ENCODE assay signal across 23 mouse cellular contexts in the genomic region with DNA sequence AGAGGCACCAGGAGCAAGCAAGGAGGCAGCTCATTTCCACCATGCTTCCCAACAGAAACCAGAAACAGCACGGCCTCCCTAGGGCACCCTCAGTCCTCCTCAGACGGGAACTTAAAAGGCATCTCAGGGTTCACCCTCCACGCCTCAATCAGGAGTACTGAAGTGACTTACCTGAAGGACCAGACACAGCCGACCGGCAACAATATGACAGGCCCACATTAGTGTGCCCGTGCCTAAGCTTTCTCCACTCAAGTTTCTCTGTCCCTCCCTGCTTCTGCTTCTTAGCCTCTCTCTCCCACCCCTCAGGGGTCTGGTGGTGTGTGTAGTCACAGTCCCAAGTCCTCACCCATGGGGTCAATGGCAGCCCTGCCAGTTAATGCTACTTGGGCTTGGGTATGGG. TPM values are rescaled to one million over a fixed set of nuclear protein-coding genes. Genes with fewer than 3 reads are reported as not detected.
DNase-seq lines count a peak whose midpoint lies in the region; ATAC-seq and TF ChIP-seq lines count a peak whose summit lies in the region.
"Had no signal": no experiment of that assay in that cellular context is flagged by ENCODE, and none has a peak within 500 bp of the region (broad histone marks: within the 10 kb centered on the region; RNA-seq: fewer than 3 reads in every experiment).

No protein-coding gene starts in this region.

- H3K4me1 ChIP-seq in hindbrain, embryonic 13.5 days (replicated peaks): peaks cover 43% of the 10 kb centered on the region
- H3K4me1 ChIP-seq in hindbrain, embryonic 12.5 days: peaks cover 42% of the 10 kb centered on the region
- peaks cover 37% of the 10 kb centered on the region for H3K4me1 ChIP-seq in midbrain, embryonic 11.5 days (ENCODE audit: control insufficient read depth, insufficient read depth, low read length)
- peaks cover 20% of the 10 kb centered on the region for H3K4me1 ChIP-seq in midbrain, embryonic 16.5 days (ENCODE audit: control insufficient read depth, insufficient read depth, low read length)
- H3K4me1 ChIP-seq in bone marrow, adult 2 months (ENCODE audit: control insufficient read depth, insufficient read depth, low read length): peaks cover 3% of the 10 kb centered on the region; the same call in 1 of the 2 replicates
- H3K4me1 ChIP-seq in liver, embryonic 13.5 days (replicated peaks): peaks cover 88% of the 10 kb centered on the region

- no peak overlapping the region for H3K4me3 ChIP-seq in hindbrain, embryonic 13.5 days
- H3K4me3 ChIP-seq in hindbrain, embryonic 12.5 days: no peak overlapping the region
- no peak overlapping the region for H3K4me3 ChIP-seq in midbrain, embryonic 11.5 days (ENCODE audit: low read depth, low read length)
- H3K4me3 ChIP-seq in midbrain, embryonic 16.5 days (ENCODE audit: low read depth, low read length): no peak overlapping the region
- H3K4me3 ChIP-seq in bone marrow, adult 2 months (replicated peaks; ENCODE audit: control insufficient read depth, low read depth, low read length): no peak overlapping the region
- no peak overlapping the region for H3K4me3 ChIP-seq in liver, embryonic 13.5 days (replicated peaks)
- H3K4me3 ChIP-seq: embryonic facial prominence, embryonic 15.5 days; erythroblast, embryonic 14.5 days; forebrain, embryonic 10.5 days; gastrocnemius, adult 2 months had no signal

- no peak for TF ChIP-seq CTCF in bone marrow, adult 2 months (IDR thresholded peaks at IDR 0.05; ENCODE audit: control insufficient read depth, insufficient read depth, low read length)

- no peak for ATAC-seq in hindbrain, embryonic 13.5 days (ENCODE audit: low FRiP score)
- ATAC-seq in hindbrain, embryonic 12.5 days (ENCODE audit: low FRiP score): no peak
- no peak for ATAC-seq in midbrain, embryonic 11.5 days (ENCODE audit: low FRiP score)
- ATAC-seq in midbrain, embryonic 16.5 days: no peak
- ATAC-seq in liver, embryonic 13.5 days (ENCODE audit: low read depth): no peak
- no peak for ATAC-seq in monocyte, adult 5-6 weeks (replicated peaks; ENCODE audit: insufficient number of reproducible peaks, low FRiP score, low TSS enrichment, poor library complexity, severe bottlenecking)
- ATAC-seq: activated CD4-positive, CD25-positive, alpha-beta regulatory T cell, adult 4 months; forebrain, embryonic 14.5 days; Patski had no signal

- 89% methylated on average over 6 of the region's 6 CpGs for WGBS in hindbrain, embryonic 13.5 days
- 82% methylated on average over 6 of the region's 6 CpGs for WGBS in hindbrain, embryonic 12.5 days
- 86% methylated on average over 6 of the region's 6 CpGs for WGBS in midbrain, embryonic 11.5 days
- 93% methylated on average over 6 of the region's 6 CpGs for WGBS in midbrain, embryonic 16.5 days
- WGBS in bone marrow, adult 2 months: 74% methylated on average over 6 of the region's 6 CpGs
- 86% methylated on average over 6 of the region's 6 CpGs for WGBS in liver, embryonic 13.5 days (ENCODE audit: insufficient replicate concordance)

- H3K36me3 ChIP-seq in hindbrain, embryonic 13.5 days: peaks cover 70% of the 10 kb centered on the region
- H3K36me3 ChIP-seq in hindbrain, embryonic 12.5 days: peaks cover 68% of the 10 kb centered on the region
- peaks cover 18% of the 10 kb centered on the region for H3K36me3 ChIP-seq in midbrain, embryonic 11.5 days (ENCODE audit: control insufficient read depth, insufficient read depth, low read length)
- H3K36me3 ChIP-seq in midbrain, embryonic 16.5 days (ENCODE audit: control insufficient read depth, insufficient read depth, low read length): peaks cover 25% of the 10 kb centered on the region
- H3K36me3 ChIP-seq in liver, embryonic 13.5 days: peaks cover 80% of the 10 kb centered on the region

- no peaks in the 10 kb centered on the region for H3K27me3 ChIP-seq in hindbrain, embryonic 13.5 days
- no peaks in the 10 kb centered on the region for H3K27me3 ChIP-seq in hindbrain, embryonic 12.5 days
- no peaks in the 10 kb centered on the region for H3K27me3 ChIP-seq in midbrain, embryonic 11.5 days (ENCODE audit: control insufficient read depth, insufficient read depth, low read length)
- no peaks in the 10 kb centered on the region for H3K27me3 ChIP-seq in midbrain, embryonic 16.5 days (ENCODE audit: control insufficient read depth, insufficient read depth, low read depth, low read length)
- no peaks in the 10 kb centered on the region for H3K27me3 ChIP-seq in liver, embryonic 13.5 days
- H3K27me3 ChIP-seq: CH12.LX; embryonic facial prominence, embryonic 15.5 days; Patski had no signal

- peak; percentile 81 for DNase-seq in midbrain, embryonic 11.5 days (ENCODE audit: low spot score, missing footprints)
- no peak for DNase-seq in liver, embryonic 13.5 days
- DNase-seq in right cerebral cortex, adult 2 months (ENCODE audit: low spot score in 2 of 2): no peak
- DNase-seq: adrenal gland, postnatal 14 days; cerebellum, adult 18-20 months; cerebellum, postnatal 36 days; gastrocnemius, adult 2 months; gastrocnemius, postnatal 25 days; heart, postnatal 10 days; heart, postnatal 4 days had no signal

- peak overlapping the region; percentile 51; the same call in 1 of the 2 replicates for H3K9ac ChIP-seq in hindbrain, embryonic 13.5 days
- no peak overlapping the region for H3K9ac ChIP-seq in hindbrain, embryonic 12.5 days
- no peak overlapping the region for H3K9ac ChIP-seq in midbrain, embryonic 11.5 days (ENCODE audit: low read length)
- H3K9ac ChIP-seq in midbrain, embryonic 16.5 days (ENCODE audit: low read depth, low read length): no peak overlapping the region
- peak overlapping the region; percentile 33; the same call in 1 of the 2 replicates for H3K9ac ChIP-seq in liver, embryonic 13.5 days
- H3K9ac ChIP-seq: embryonic facial prominence, embryonic 15.5 days; hindbrain, embryonic 14.5 days had no signal

- H3K27ac ChIP-seq in hindbrain, embryonic 13.5 days: no peak overlapping the region
- H3K27ac ChIP-seq in hindbrain, embryonic 12.5 days: no peak overlapping the region
- H3K27ac ChIP-seq in midbrain, embryonic 11.5 days (ENCODE audit: low read depth, low read length): no peak overlapping the region
- no peak overlapping the region for H3K27ac ChIP-seq in midbrain, embryonic 16.5 days (ENCODE audit: low read length)
- 0 out of 2 replicates have a peak overlapping the region, but pooled peaks have one; percentile 40 for H3K27ac ChIP-seq in bone marrow, adult 2 months (ENCODE audit: control insufficient read depth, insufficient read depth, low read depth, low read length, poor library complexity)
- peak overlapping the region; percentile 84; the same call in 1 of the 2 replicates for H3K27ac ChIP-seq in liver, embryonic 13.5 days
- H3K27ac ChIP-seq: embryonic facial prominence, embryonic 15.5 days; forebrain, embryonic 10.5 days; gastrocnemius, adult 2 months; hindbrain, embryonic 14.5 days had no signal

- H3K9me3 ChIP-seq in hindbrain, embryonic 13.5 days: no peaks in the 10 kb centered on the region
- no peaks in the 10 kb centered on the region for H3K9me3 ChIP-seq in hindbrain, embryonic 12.5 days (replicated peaks)
- no peaks in the 10 kb centered on the region for H3K9me3 ChIP-seq in midbrain, embryonic 11.5 days (ENCODE audit: control insufficient read depth, low read length)
- H3K9me3 ChIP-seq in midbrain, embryonic 16.5 days (replicated peaks; ENCODE audit: control insufficient read depth, low read length, poor library complexity, severe bottlenecking): no peaks in the 10 kb centered on the region
- H3K9me3 ChIP-seq in liver, embryonic 13.5 days (replicated peaks): no peaks in the 10 kb centered on the region
- H3K9me3 ChIP-seq: embryonic facial prominence, embryonic 15.5 days; forebrain, embryonic 10.5 days had no signal

- H3K4me2 ChIP-seq in hindbrain, embryonic 13.5 days: no peak overlapping the region
- no peak overlapping the region for H3K4me2 ChIP-seq in hindbrain, embryonic 12.5 days (replicated peaks)
- H3K4me2 ChIP-seq in midbrain, embryonic 11.5 days: no peak overlapping the region
- H3K4me2 ChIP-seq in midbrain, embryonic 16.5 days (ENCODE audit: low read length): no peak overlapping the region
- H3K4me2 ChIP-seq in liver, embryonic 13.5 days: no peak overlapping the region
- H3K4me2 ChIP-seq: embryonic facial prominence, embryonic 15.5 days; hindbrain, embryonic 14.5 days had no signal

- TF ChIP-seq POLR2A in bone marrow, adult 2 months (IDR thresholded peaks at IDR 0.05; ENCODE audit: borderline replicate concordance, control insufficient read depth, low read depth, low read length): no peak

RNA-seq across cellular contexts. Expression of gene Ubtf, which starts 7.0 kb away (rescaled TPM):
- polyA plus RNA-seq in hindbrain, embryonic 13.5 days (2015; fragmentation: Nextera tagmentation; extraction: Ambion mirVana): 77.1 and 82.7 TPM in 2 replicates
- 101 and 111 TPM in 2 replicates for polyA plus RNA-seq in hindbrain, embryonic 12.5 days (2016; fragmentation: Nextera tagmentation; extraction: Ambion mirVana)
- polyA plus RNA-seq in midbrain, embryonic 11.5 days (2014; fragmentation: Nextera tagmentation; extraction: Ambion mirVana): 84.7 and 86.1 TPM in 2 replicates
- polyA plus RNA-seq in midbrain, embryonic 16.5 days (2015; fragmentation: Nextera tagmentation; extraction: Ambion mirVana): 70.1 and 85.2 TPM in 2 replicates
- 95.0 and 126 TPM in 2 replicates for polyA plus RNA-seq in bone marrow, adult 2 months (2011; ENCODE audit: insufficient read depth, insufficient read length, low replicate concordance, missing spikeins)
- polyA plus RNA-seq in liver, embryonic 13.5 days (2015; fragmentation: Nextera tagmentation; extraction: Ambion mirVana): 70.0 and 81.5 TPM in 2 replicates
- total RNA-seq in monocyte, adult 5-6 weeks (2017): 160 to 166 TPM (median 161 TPM) in 3 replicates

RNA-seq across cellular contexts. Expression of gene Atxn7l3, which starts 16.2 kb away (rescaled TPM):
- polyA plus RNA-seq in hindbrain, embryonic 13.5 days (2015; fragmentation: Nextera tagmentation; extraction: Ambion mirVana): 29.2 and 29.9 TPM in 2 replicates
- 28.5 and 29.7 TPM in 2 replicates for polyA plus RNA-seq in hindbrain, embryonic 12.5 days (2016; fragmentation: Nextera tagmentation; extraction: Ambion mirVana)
- 13.3 and 15.2 TPM in 2 replicates for polyA plus RNA-seq in midbrain, embryonic 11.5 days (2014; fragmentation: Nextera tagmentation; extraction: Ambion mirVana)
- polyA plus RNA-seq in midbrain, embryonic 16.5 days (2015; fragmentation: Nextera tagmentation; extraction: Ambion mirVana): 28.3 and 28.9 TPM in 2 replicates
- polyA plus RNA-seq in bone marrow, adult 2 months (2011; ENCODE audit: insufficient read depth, insufficient read length, low replicate concordance, missing spikeins): 18.3 and 30.4 TPM in 2 replicates
- polyA plus RNA-seq in liver, embryonic 13.5 days (2015; fragmentation: Nextera tagmentation; extraction: Ambion mirVana): 4.6 and 4.9 TPM in 2 replicates
- total RNA-seq in monocyte, adult 5-6 weeks (2017): 29.9 to 43.6 TPM (median 29.9 TPM) in 3 replicates

RNA-seq across cellular contexts. Expression of gene Tmub2, which starts 27.9 kb away (rescaled TPM):
- 81.3 and 82.8 TPM in 2 replicates for polyA plus RNA-seq in hindbrain, embryonic 13.5 days (2015; fragmentation: Nextera tagmentation; extraction: Ambion mirVana)
- polyA plus RNA-seq in hindbrain, embryonic 12.5 days (2016; fragmentation: Nextera tagmentation; extraction: Ambion mirVana): 67.9 and 68.4 TPM in 2 replicates
- polyA plus RNA-seq in midbrain, embryonic 11.5 days (2014; fragmentation: Nextera tagmentation; extraction: Ambion mirVana): 54.0 and 55.7 TPM in 2 replicates
- 72.8 and 78.5 TPM in 2 replicates for polyA plus RNA-seq in midbrain, embryonic 16.5 days (2015; fragmentation: Nextera tagmentation; extraction: Ambion mirVana)
- polyA plus RNA-seq in bone marrow, adult 2 months (2011; ENCODE audit: insufficient read depth, insufficient read length, low replicate concordance, missing spikeins): 20.4 and 36.9 TPM in 2 replicates
- polyA plus RNA-seq in liver, embryonic 13.5 days (2015; fragmentation: Nextera tagmentation; extraction: Ambion mirVana): 22.8 and 24.9 TPM in 2 replicates
- total RNA-seq in monocyte, adult 5-6 weeks (2017): 25.7 to 34.3 TPM (median 26.5 TPM) in 3 replicates

RNA-seq across cellular contexts. Expression of gene Asb16, which starts 44.0 kb away (rescaled TPM):
- not detected in 2 replicates for polyA plus RNA-seq in hindbrain, embryonic 13.5 days (2015; fragmentation: Nextera tagmentation; extraction: Ambion mirVana)
- polyA plus RNA-seq in hindbrain, embryonic 12.5 days (2016; fragmentation: Nextera tagmentation; extraction: Ambion mirVana): not detected in 2 replicates
- 0.08 TPM in 1 of 2 replicates, not detected in the other for polyA plus RNA-seq in midbrain, embryonic 11.5 days (2014; fragmentation: Nextera tagmentation; extraction: Ambion mirVana)
- 0.07 and 0.10 TPM in 2 replicates for polyA plus RNA-seq in midbrain, embryonic 16.5 days (2015; fragmentation: Nextera tagmentation; extraction: Ambion mirVana)
- polyA plus RNA-seq in bone marrow, adult 2 months (2011; ENCODE audit: insufficient read depth, insufficient read length, low replicate concordance, missing spikeins): 0.52 TPM in 1 of 2 replicates, not detected in the other
- polyA plus RNA-seq in liver, embryonic 13.5 days (2015; fragmentation: Nextera tagmentation; extraction: Ambion mirVana): 0.06 and 0.08 TPM in 2 replicates
- not detected in 3 replicates for total RNA-seq in monocyte, adult 5-6 weeks (2017)
- total RNA-seq: CH12.LX had no signal
- polyA plus RNA-seq: activated CD4-positive, CD25-positive, alpha-beta regulatory T cell, adult 4 months; forebrain, embryonic 14.5 days had no signal

RNA-seq across cellular contexts. Expression of gene Slc4a1, which starts 53.4 kb away (rescaled TPM):
- polyA plus RNA-seq in hindbrain, embryonic 13.5 days (2015; fragmentation: Nextera tagmentation; extraction: Ambion mirVana): 4.4 and 5.0 TPM in 2 replicates
- polyA plus RNA-seq in hindbrain, embryonic 12.5 days (2016; fragmentation: Nextera tagmentation; extraction: Ambion mirVana): 30.8 and 33.5 TPM in 2 replicates
- 30.6 and 31.3 TPM in 2 replicates for polyA plus RNA-seq in midbrain, embryonic 11.5 days (2014; fragmentation: Nextera tagmentation; extraction: Ambion mirVana)
- 2.3 and 3.5 TPM in 2 replicates for polyA plus RNA-seq in midbrain, embryonic 16.5 days (2015; fragmentation: Nextera tagmentation; extraction: Ambion mirVana)
- polyA plus RNA-seq in bone marrow, adult 2 months (2011; ENCODE audit: insufficient read depth, insufficient read length, low replicate concordance, missing spikeins): 762 and 950 TPM in 2 replicates
- 734 and 914 TPM in 2 replicates for polyA plus RNA-seq in liver, embryonic 13.5 days (2015; fragmentation: Nextera tagmentation; extraction: Ambion mirVana)
- 2.2 to 10.4 TPM (median 8.0 TPM) in 3 replicates for total RNA-seq in monocyte, adult 5-6 weeks (2017)
- polyA plus RNA-seq: Patski had no signal

Comparison
In these comparisons a context has a peak if more than half of its experiments do, and no peak if none do; other contexts are left out.
1. H3K9ac ChIP-seq: peak in hindbrain, embryonic 13.5 days (single experiment) and liver, embryonic 13.5 days (single experiment); none in hindbrain, embryonic 12.5 days (single experiment), midbrain, embryonic 11.5 days (single experiment) and midbrain, embryonic 16.5 days (single experiment).
2. H3K27ac ChIP-seq: peak in bone marrow, adult 2 months (single experiment) and liver, embryonic 13.5 days (single experiment); none in hindbrain, embryonic 13.5 days (single experiment), hindbrain, embryonic 12.5 days (single experiment), midbrain, embryonic 11.5 days (single experiment) and midbrain, embryonic 16.5 days (single experiment).